Mouse (Mus musculus) brain, embryonic 14.5 days (tissue): ENCODE results near the gene Apba1. TPM values are rescaled to one million over a fixed set of nuclear protein-coding genes. Genes with fewer than 3 reads are reported as not detected.

Source experiments
- DNase-seq: peaks from one replicate; pipeline ENCODE4 v3.0.0-alpha.2; 2011; ENCODE audit warnings: low read depth
- CTCF ChIP-seq: fragments of 200-500 bp; IDR thresholded peaks from 2 replicates; pipeline ENCODE4 v1.5.1; 2012; ENCODE audit warnings: inconsistent platforms, mild to moderate bottlenecking, moderate library complexity, borderline replicate concordance; ENCODE audit not compliant: insufficient read depth, insufficient read length; ENCODE audit errors: extremely low read depth
- POLR2A ChIP-seq: fragments of 200-500 bp; IDR thresholded peaks from 2 replicates; pipeline ENCODE4 v1.6.1; 2012; ENCODE audit warnings: mild to moderate bottlenecking, inconsistent platforms, borderline replicate concordance; ENCODE audit not compliant: poor library complexity, insufficient read depth, insufficient read length, severe bottlenecking; ENCODE audit errors: extremely low read depth
- polyA plus RNA-seq: library from polyadenylated mRNA; depleted of rRNA; stranded (reverse); fragments of >200 nt; gene quantifications from 2 replicates; pipeline ENCODE4 v1.2.3, GENCODE M21; 2012; rRNA removed

Apba1 gene
- polyA plus RNA-seq, 1 experiment: 53.4 TPM

DNA sequence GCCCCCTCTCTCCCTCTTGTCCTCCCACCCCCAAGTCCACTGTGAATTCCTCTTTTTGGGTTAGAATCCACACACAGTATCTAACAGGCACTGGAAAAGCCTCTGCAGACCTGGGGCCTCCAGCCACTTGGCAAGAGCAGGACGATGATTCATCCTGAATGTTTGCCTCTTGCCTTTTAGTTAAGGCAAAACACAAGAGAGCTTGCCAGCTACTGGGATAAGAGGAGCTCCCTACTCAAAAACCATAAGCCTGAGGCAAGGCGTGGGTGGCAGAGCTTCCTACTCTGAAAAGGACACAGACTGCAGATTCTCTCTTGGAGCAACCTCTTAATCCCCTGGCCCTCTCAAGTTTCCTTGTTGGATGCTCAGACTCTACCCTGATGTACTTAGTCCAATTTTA lies 208.5 kb downstream of the Apba1 start:
- peak; percentile 40 for DNase-seq
- no peak for TF ChIP-seq CTCF
- no peak for TF ChIP-seq POLR2A

DNA sequence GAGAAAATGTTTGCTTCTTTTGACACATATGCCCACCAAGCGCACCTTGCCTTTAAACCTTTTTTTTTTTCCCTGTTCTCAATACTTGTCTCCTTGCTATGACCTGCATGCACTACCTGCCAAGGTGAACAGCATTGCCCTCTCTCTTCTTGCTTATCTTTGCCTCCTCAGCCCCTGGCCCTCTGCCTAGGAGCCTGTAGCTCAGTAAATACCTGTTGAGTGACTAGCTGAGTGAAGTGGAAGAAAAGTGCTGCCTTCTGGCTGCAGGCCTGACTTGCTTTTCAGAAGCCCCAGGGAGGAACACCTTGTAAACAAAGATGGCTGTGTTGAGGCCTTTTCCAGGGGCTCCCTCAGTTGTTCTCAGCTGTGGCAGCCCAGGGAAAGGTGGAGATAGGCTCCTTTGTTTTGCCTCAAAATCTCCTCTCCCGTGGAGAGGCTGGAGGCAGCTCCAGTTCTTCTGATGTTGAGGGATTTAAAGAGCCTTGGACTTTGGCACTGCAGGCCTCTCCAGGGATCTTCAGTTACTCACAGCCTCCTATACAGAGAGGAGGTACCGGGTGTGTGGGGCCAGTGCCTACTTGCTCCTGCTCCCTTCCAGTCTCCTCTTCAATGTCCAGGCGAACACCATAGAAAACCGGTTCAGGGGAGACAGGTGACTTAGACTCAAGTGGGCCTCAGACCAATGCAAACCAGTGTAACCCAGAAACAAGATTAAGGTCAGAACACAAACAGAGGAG lies 209.6 kb downstream of the Apba1 start:
- TF ChIP-seq POLR2A (no peak), CTCF (no peak)
- DNase-seq: no peak

DNA sequence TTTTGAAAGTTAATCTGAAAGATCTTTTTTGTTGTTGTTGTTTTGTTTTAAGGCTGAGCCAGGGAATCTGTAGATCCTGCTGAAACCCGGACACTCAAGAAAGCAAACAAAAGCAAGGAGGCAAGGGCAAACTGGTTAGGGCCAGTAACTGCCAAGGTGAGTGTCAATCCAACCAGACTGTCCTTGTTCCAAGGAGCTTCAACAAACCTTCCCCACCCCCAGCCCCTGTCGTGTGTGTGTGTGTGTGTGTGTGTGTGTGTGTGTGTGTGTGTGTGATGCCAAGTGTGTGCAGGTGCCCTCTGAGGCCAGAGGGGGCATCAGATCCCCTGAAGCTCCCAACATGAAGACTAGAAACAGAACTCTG lies 210.2 kb downstream of the Apba1 start:
- TF ChIP-seq POLR2A (no peak), CTCF (no peak)
- no peak for DNase-seq

GRCm38 (mm10) chr19:23970374-23970773 lies 211.7 kb downstream of the Apba1 start:
- no peak for DNase-seq

GRCm38 (mm10) chr19:23971391-23971790 lies 212.7 kb downstream of the Apba1 start:
- TF ChIP-seq CTCF (no peak), POLR2A (no peak)
- DNase-seq: no peak

More at GRCm38 (mm10) chr19:23970374-23970773, 211.7 kb downstream of the Apba1 start:
- TF ChIP-seq CTCF: no peak
- TF ChIP-seq POLR2A: no peak

GRCm38 (mm10) chr19:23972881-23973649 lies 214.4 kb downstream of the Apba1 start:
- peak; percentile 89 for DNase-seq
- no peak for TF ChIP-seq CTCF
- TF ChIP-seq POLR2A: no peak

GRCm38 (mm10) chr19:23977901-23978443 lies 219.3 kb downstream of the Apba1 start:
- no peak for DNase-seq
- no peak for TF ChIP-seq POLR2A
- no peak for TF ChIP-seq CTCF

DNA sequence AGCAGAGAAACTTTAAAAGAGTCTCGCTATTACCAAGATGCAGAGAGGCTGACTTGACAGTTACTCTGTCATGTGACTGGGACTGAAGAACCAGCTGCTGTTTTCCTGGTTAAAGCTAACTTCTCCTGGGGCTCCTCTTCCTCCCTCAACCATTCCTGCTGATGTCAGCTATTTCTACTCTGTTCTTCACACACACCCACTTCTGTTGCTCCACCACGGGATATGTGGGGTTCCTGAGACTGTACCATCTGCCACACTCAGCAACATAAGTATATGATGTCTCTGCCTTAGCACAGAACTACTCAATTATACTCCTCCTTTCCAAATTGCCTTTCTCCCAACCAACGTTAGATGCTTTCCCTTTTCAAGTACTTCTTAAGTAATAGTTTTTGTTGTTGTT lies 221.9 kb downstream of the Apba1 start:
- no peak for TF ChIP-seq POLR2A

DNA sequence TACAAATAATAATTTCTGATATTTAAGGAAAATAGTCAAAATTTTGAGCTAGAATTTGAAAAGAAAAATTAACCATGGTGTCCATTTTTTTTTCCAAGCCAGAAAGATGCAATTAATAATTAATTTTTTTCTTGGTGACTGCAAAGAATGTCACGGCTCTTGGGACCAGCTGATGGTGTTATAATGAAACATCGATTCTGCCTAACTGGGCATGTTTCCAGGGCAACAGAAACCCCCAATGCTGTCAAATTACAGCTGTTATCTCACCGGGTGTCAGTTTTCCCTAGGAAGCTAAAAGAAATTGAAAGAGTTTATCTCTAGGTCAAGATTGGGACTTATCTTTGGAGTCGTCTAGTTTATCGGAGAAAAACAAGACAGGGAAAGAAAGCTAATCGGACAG lies 225.5 kb downstream of the Apba1 start:
- DNase-seq: peak; percentile 54
- no peak for TF ChIP-seq POLR2A
- no peak for TF ChIP-seq CTCF

More for the DNA sequence above, 221.9 kb downstream of the Apba1 start:
- DNase-seq: peak; percentile 35

GRCm38 (mm10) chr19:23987291-23987690 lies 228.6 kb downstream of the Apba1 start:
- TF ChIP-seq CTCF (no peak), POLR2A (no peak)
- DNase-seq: no peak

- no peak for DNase-seq
- TF ChIP-seq CTCF (no peak), POLR2A (no peak)
Observed at GRCm38 (mm10) chr19:23988166-23988565, 229.5 kb downstream of the Apba1 start.

GRCm38 (mm10) chr19:23995766-23996399 lies 237.2 kb downstream of the Apba1 start:
- TF ChIP-seq POLR2A (no peak), CTCF (no peak)
- DNase-seq: peak; percentile 83

Other genes with a start within 250 kb of the Apba1 start
- gene 1700028P14Rik, start 106.1 kb upstream of the Apba1 start, polyA plus RNA-seq: 1.0 and 1.8 TPM in 2 replicates
- gene Ptar1, start 71.5 kb upstream of the Apba1 start, polyA plus RNA-seq: 4.4 and 6.4 TPM in 2 replicates